Mouse (Mus musculus) embryonic facial prominence, embryonic 15.5 days (tissue): ENCODE measurements around the gene Taf1. TPM values are rescaled to one million over a fixed set of nuclear protein-coding genes. Genes with fewer than 3 reads are reported as not detected.

Experiments used
- ATAC-seq: fragments of 200-750 bp; cut with Nextera tagmentation; 2 replicates; pipeline ENCODE4 v1.8.0; 2017; ENCODE audit warnings: low read depth, moderate TSS enrichment; ENCODE audit not compliant: insufficient number of reproducible peaks, low FRiP score, low TSS enrichment
- H3K27ac ChIP-seq: fragments of 300-500 bp; sonication (generic); replicated peaks from 2 replicates; pipeline ENCODE4 v1.5.1; 2015; ENCODE audit warnings: mild to moderate bottlenecking, inconsistent platforms
- H3K27me3 ChIP-seq: fragments of 300-500 bp; sonication (generic); 2 replicates; pipeline ENCODE4 v1.6.1; 2015; ENCODE audit warnings: inconsistent platforms
- H3K36me3 ChIP-seq: fragments of 300-500 bp; sonication (generic); 2 replicates; pipeline ENCODE4 v1.6.1; 2015; ENCODE audit warnings: mild to moderate bottlenecking, inconsistent platforms
- H3K4me1 ChIP-seq: fragments of 300-500 bp; sonication (generic); 2 replicates; pipeline ENCODE4 v1.6.1; 2015; ENCODE audit warnings: inconsistent platforms
- H3K4me2 ChIP-seq: fragments of 300-500 bp; sonication (generic); replicated peaks from 2 replicates; pipeline ENCODE4 v1.6.1; 2015; ENCODE audit warnings: mild to moderate bottlenecking, inconsistent platforms
- H3K4me3 ChIP-seq: fragments of 300-500 bp; sonication (generic); replicated peaks from 2 replicates; pipeline ENCODE4 v1.5.1; 2015; ENCODE audit warnings: mild to moderate bottlenecking, inconsistent platforms
- H3K9ac ChIP-seq: fragments of 300-500 bp; sonication (generic); 2 replicates; pipeline ENCODE4 v1.6.1; 2015; ENCODE audit warnings: inconsistent platforms
- H3K9me3 ChIP-seq: fragments of 300-500 bp; sonication (generic); replicated peaks from 2 replicates; pipeline ENCODE4 v1.6.1; 2016; ENCODE audit warnings: inconsistent platforms
- WGBS: fragments of 180-500 bp; shearing (Covaris S2); methylation state at CpG from one replicate; pipeline ENCODE4 v1.1.7; 2015; 5-methylcytosine and 5-hydroxymethylcytosine counted together
- polyA plus RNA-seq: library from polyadenylated mRNA; unstranded; fragments of >200 nt; fragmentation: Nextera tagmentation; extraction: Ambion mirVana; gene quantifications from 2 replicates; pipeline ENCODE4 v1.2.1, GENCODE M21; 2015

The Taf1 gene
- polyA plus RNA-seq, 1 experiment from 2014 or later = 11.6 TPM

- H3K27me3 ChIP-seq = no peaks in the 10 kb centered on the region; the same call in 1 of the 2 replicates
- WGBS = 50% methylated on average over 3 of the region's 3 CpGs
- H3K4me2 ChIP-seq = no peak overlapping the region
- H3K36me3 ChIP-seq = no peaks in the 10 kb centered on the region
- no peaks in the 10 kb centered on the region for H3K9me3 ChIP-seq
- no peaks in the 10 kb centered on the region for H3K4me1 ChIP-seq
- no peak overlapping the region for H3K27ac ChIP-seq
- no peak overlapping the region for H3K9ac ChIP-seq
- no peak overlapping the region for H3K4me3 ChIP-seq
- no peak for ATAC-seq
These were observed 90.0 kb downstream of the Taf1 start for GRCm38 (mm10) chrX:101622539-101622938.

DNA sequence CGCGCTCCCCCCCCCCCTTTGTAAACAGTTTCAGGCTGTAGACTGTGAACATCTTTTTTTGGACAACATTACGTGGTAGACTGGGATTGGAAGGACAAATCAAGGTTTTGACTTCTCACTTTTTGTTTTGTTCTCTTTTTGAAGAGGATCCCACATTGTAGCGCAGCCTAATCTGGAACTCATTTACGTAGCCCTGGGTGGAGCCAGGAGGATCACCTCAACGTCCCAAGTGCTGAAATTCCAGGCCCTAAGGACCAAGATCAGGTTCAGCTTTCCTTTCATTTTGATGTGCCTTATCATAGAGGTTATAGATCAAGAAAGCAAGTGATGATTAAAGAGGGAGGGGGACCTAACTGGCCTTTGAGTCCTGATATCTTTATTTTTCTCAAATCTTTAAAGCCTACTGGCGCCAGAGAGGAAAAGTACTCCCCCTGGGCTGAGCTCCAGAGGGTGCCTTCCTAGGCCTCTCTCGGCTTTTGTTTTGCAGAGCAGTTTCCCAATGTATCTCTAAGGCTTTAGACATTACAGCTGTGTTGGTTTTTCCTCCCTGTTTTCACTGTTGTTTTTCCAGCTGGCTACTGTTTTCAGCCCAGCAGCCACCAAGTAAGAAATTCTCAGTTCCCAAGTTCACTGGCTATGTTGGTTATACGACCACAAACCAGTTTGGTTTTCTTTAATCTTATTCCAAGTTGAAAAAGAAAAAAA, 104.4 kb downstream of the Taf1 start:
- no peak overlapping the region for H3K9ac ChIP-seq
- no peaks in the 10 kb centered on the region; the same call in 1 of the 2 replicates for H3K27me3 ChIP-seq
- no peaks in the 10 kb centered on the region for H3K36me3 ChIP-seq
- H3K4me3 ChIP-seq = no peak overlapping the region
- H3K4me2 ChIP-seq = no peak overlapping the region
- H3K4me1 ChIP-seq = no peaks in the 10 kb centered on the region
- no peaks in the 10 kb centered on the region for H3K9me3 ChIP-seq
- no peak for ATAC-seq
- H3K27ac ChIP-seq = no peak overlapping the region
- WGBS = 43% methylated on average over 7 of the region's 9 CpGs

DNA sequence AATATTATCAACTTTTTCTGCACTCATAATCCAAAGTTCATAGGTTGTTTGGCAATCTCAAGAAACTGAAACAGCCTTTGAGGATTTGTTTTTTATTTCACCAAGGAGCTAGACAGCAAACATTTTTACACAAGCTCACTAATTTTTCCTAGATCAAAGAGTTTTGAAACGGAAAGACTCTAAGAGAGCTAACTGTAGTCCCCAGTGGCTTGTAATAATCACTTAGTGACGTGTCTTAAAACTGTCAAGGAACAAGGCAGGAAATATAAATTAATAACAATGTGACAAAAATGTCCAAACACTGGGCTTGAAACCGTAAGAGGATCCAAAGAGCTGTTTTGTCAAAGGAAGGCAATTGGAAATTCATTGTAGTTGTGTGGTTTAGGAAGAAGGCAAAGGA, 106.3 kb downstream of the Taf1 start:
- no peaks in the 10 kb centered on the region for H3K9me3 ChIP-seq
- H3K36me3 ChIP-seq = no peaks in the 10 kb centered on the region
- no peaks in the 10 kb centered on the region; the same call in 1 of the 2 replicates for H3K4me1 ChIP-seq
- H3K4me3 ChIP-seq = peak overlapping the region; percentile 63
- H3K9ac ChIP-seq = no peak overlapping the region
- WGBS = 25% methylated on average over 3 of the region's 3 CpGs
- ATAC-seq = no peak
- peak overlapping the region; percentile 51; the same call in 1 of the 2 replicates for H3K27ac ChIP-seq
- no peaks in the 10 kb centered on the region; the same call in 1 of the 2 replicates for H3K27me3 ChIP-seq
- peak overlapping the region; percentile 39 for H3K4me2 ChIP-seq

DNA sequence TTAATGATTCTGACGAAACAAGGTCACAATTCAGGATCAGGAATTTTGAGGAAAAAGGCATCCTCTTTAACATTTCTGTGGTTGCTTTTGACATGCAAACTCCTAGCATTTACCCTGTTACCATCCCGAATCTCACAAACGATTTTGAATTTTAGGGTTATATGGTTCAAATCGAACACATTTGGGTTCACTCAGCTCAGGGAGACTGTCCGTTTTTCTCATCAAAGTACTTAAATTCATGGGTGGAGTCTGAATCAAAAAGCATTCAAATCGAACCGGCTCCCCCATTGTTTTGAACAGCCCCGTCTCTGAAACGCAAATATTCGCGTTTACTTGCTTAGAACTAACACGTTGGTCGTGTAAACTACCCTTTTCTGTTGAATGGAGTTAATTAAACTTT, 106.8 kb downstream of the Taf1 start:
- Histone ChIP-seq H3K9ac (no peak overlapping the region), H3K4me1 (no peaks in the 10 kb centered on the region; the same call in 1 of the 2 replicates), H3K27ac (peak overlapping the region; percentile 51), H3K4me3 (peak overlapping the region; percentile 63), H3K4me2 (peak overlapping the region; percentile 39), H3K9me3 (no peaks in the 10 kb centered on the region), H3K27me3 (no peaks in the 10 kb centered on the region; the same call in 1 of the 2 replicates), H3K36me3 (no peaks in the 10 kb centered on the region)
- ATAC-seq = no peak
- WGBS = 17% methylated on average over 13 of the region's 13 CpGs

- Histone ChIP-seq H3K36me3 (no peaks in the 10 kb centered on the region), H3K27ac (peak within 1 kb of the TSS; percentile 86), H3K9me3 (no peaks in the 10 kb centered on the region), H3K9ac (peak within 1 kb of the TSS; percentile 64), H3K4me2 (peak within 1 kb of the TSS; percentile 49), H3K27me3 (no peaks in the 10 kb centered on the region; the same call in 1 of the 2 replicates), H3K4me1 (no peaks in the 10 kb centered on the region; the same call in 1 of the 2 replicates), H3K4me3 (peak within 1 kb of the TSS; percentile 63)
- WGBS = 8% methylated on average over 24 of the region's 24 CpGs
- peak; percentile 94 for ATAC-seq
These were observed 107.2 kb downstream of the Taf1 start, which contains the start of gene Ogt for GRCm38 (mm10) chrX:101639741-101640166. Ogt (plus strand) TSS chrX:101640060.

GRCm38 (mm10) chrX:101640194-101641160, 107.9 kb downstream of the Taf1 start:
- 19% methylated on average over 45 of the region's 45 CpGs for WGBS
- ATAC-seq = peak; percentile 37
- H3K4me1 ChIP-seq = no peaks in the 10 kb centered on the region; the same call in 1 of the 2 replicates
- no peaks in the 10 kb centered on the region for H3K9me3 ChIP-seq
- H3K27me3 ChIP-seq = no peaks in the 10 kb centered on the region; the same call in 1 of the 2 replicates
- H3K9ac ChIP-seq = peak overlapping the region; percentile 64
- peak overlapping the region; percentile 49 for H3K4me2 ChIP-seq
- H3K4me3 ChIP-seq = peak overlapping the region; percentile 63
- H3K36me3 ChIP-seq = no peaks in the 10 kb centered on the region
- H3K27ac ChIP-seq = peak overlapping the region; percentile 86

GRCm38 (mm10) chrX:101641161-101641530, 108.6 kb downstream of the Taf1 start:
- H3K36me3 ChIP-seq = no peaks in the 10 kb centered on the region
- no peaks in the 10 kb centered on the region for H3K9me3 ChIP-seq
- H3K4me2 ChIP-seq = peak overlapping the region; percentile 49
- no peaks in the 10 kb centered on the region; the same call in 1 of the 2 replicates for H3K4me1 ChIP-seq
- WGBS = 14% methylated on average over 6 of the region's 6 CpGs
- peak overlapping the region; percentile 63 for H3K4me3 ChIP-seq
- peak overlapping the region; percentile 86; the same call in 1 of the 2 replicates for H3K27ac ChIP-seq
- no peak for ATAC-seq
- H3K27me3 ChIP-seq = no peaks in the 10 kb centered on the region; the same call in 1 of the 2 replicates
- H3K9ac ChIP-seq = peak overlapping the region; percentile 64

DNA sequence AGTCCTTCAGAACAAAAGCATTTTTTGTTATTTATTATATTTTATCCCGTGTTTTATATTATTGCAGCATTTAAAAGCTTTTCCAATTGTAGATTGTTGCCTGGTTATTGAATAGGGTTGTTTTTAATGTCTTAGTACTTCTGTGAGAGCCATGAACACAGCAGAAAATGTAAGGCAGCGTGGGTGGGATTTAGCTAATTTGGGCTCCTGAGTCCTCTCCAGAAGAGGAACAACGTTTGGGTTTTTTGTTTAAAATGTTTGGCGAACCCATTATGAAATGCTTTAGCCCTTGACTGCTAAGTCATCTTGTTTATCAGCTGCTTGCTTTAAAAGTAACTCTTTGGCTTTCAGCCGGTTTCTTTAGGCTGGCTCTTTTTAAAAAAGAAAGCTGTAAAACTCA, 109.6 kb downstream of the Taf1 start:
- WGBS = 17% methylated on average over 5 of the region's 5 CpGs
- Histone ChIP-seq H3K27ac (no peak overlapping the region), H3K27me3 (no peaks in the 10 kb centered on the region; the same call in 1 of the 2 replicates), H3K9me3 (no peaks in the 10 kb centered on the region), H3K4me3 (peak overlapping the region; percentile 63), H3K4me1 (no peaks in the 10 kb centered on the region; the same call in 1 of the 2 replicates), H3K4me2 (peak overlapping the region; percentile 49), H3K36me3 (no peaks in the 10 kb centered on the region), H3K9ac (no peak overlapping the region)
- ATAC-seq = no peak

DNA sequence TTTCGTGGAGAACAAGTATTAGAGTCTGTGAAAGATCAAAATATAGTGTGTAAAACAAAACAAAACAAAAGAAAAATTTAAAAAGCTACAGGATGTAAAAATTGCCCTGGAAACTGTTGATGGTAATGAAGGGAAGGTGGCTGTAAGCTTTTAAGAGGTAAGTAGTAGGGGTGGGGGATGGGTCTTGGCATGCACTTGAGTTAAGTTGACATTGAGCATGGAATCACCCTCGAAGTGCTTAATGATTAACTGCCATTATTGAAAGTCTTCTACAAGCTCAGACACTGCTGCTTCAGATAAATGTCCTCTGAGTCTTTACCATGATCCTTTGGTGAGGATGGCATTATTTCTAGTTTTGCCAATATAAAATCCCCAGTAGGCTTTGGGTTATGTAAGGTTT, 112.8 kb downstream of the Taf1 start:
- H3K36me3 ChIP-seq = no peaks in the 10 kb centered on the region
- no peaks in the 10 kb centered on the region for H3K9me3 ChIP-seq
- H3K4me1 ChIP-seq = no peaks in the 10 kb centered on the region; the same call in 1 of the 2 replicates
- H3K4me2 ChIP-seq = no peak overlapping the region
- H3K27me3 ChIP-seq = no peaks in the 10 kb centered on the region
- WGBS = 61% methylated on average over 2 of the region's 2 CpGs
- H3K9ac ChIP-seq = no peak overlapping the region
- no peak for ATAC-seq
- no peak overlapping the region for H3K27ac ChIP-seq
- H3K4me3 ChIP-seq = no peak overlapping the region

- Histone ChIP-seq H3K27me3 (no peaks in the 10 kb centered on the region), H3K9me3 (no peaks in the 10 kb centered on the region), H3K9ac (no peak overlapping the region), H3K4me2 (no peak overlapping the region), H3K36me3 (peaks cover 7% of the 10 kb centered on the region; the same call in 1 of the 2 replicates), H3K4me1 (no peaks in the 10 kb centered on the region; the same call in 1 of the 2 replicates), H3K4me3 (no peak overlapping the region), H3K27ac (no peak overlapping the region)
- no peak for ATAC-seq
- 80% methylated on average over 5 of the region's 5 CpGs for WGBS
These were observed 114.1 kb downstream of the Taf1 start for GRCm38 (mm10) chrX:101646621-101647020.
